Mouse (Mus musculus) kidney, adult 2 months (tissue): Measurements from ENCODE around the gene Mpg.

Experiments
- CTCF ChIP-seq: fragments of 200-500 bp; conservative IDR thresholded peaks from 2 replicates; pipeline ENCODE4 v1.5.1; 2011; ENCODE audit warnings: low read depth, mild to moderate bottlenecking, control low read depth, low read length, moderate library complexity, mixed read lengths; ENCODE audit not compliant: insufficient read depth, insufficient read length
- POLR2A ChIP-seq: fragments of 200-500 bp; IDR thresholded peaks from one replicate; pipeline ENCODE4 v1.6.1; 2011; ENCODE audit warnings: low read depth, low read length, control low read depth

DNA sequence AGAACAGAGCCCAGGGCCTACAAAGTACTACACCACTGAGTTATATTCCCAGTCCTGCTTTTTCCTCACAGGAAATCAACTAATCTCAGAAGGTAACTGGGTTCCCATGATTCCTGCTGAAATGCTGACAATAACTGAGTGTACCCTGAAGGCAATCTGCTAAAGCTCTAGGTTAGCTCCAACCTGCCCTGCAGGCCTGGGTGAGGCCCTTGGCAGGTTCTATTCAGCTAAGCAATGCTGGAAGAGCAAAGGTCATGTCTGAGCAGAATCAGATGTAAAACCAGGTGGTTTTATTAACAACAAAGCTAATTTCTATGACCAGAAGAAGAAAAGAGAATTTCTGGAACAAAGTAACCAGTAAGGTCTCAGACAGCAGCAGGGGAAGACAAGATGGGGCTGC, 15.1 kb downstream of the Mpg start:
- TF ChIP-seq POLR2A, result no peak
- no peak for TF ChIP-seq CTCF
